Mouse (Mus musculus): ENCODE measurements around the gene Pld2. TPM values are rescaled to one million over a fixed set of nuclear protein-coding genes. Genes with fewer than 3 reads are reported as not detected.
"Not testable (repeated sequence)": the region's sequence is repeated elsewhere in the genome, so short reads cannot be mapped to it uniquely, and the experiment has no call there.

The Pld2 gene
- total RNA-seq, 2 experiments from 2014 or later = 14.5 to 20.7 TPM

- DNase-seq (ENCODE audit: low spot score in 2 of 2); intact Hi-C loops (cut with DNase I): not testable (repeated sequence)
Measured at GRCm38 (mm10) chr11:70523306-70523989, 16.4 kb upstream of the Pld2 start.

GRCm38 (mm10) chr11:70524782-70525181, 15.1 kb upstream of the Pld2 start:
- intact Hi-C loops (cut with DNase I) = no loop called here
- no peak for DNase-seq (ENCODE audit: low spot score in 2 of 2)

GRCm38 (mm10) chr11:70525184-70525678, 14.6 kb upstream of the Pld2 start, which contains the start of gene Psmb6:
Psmb6 (plus strand) TSS chr11:70525367.
- intact Hi-C loops (cut with DNase I) = no loop called here
- DNase-seq (ENCODE audit: low spot score in 2 of 2) = peak; percentile 91 to 93

- no peak for DNase-seq (ENCODE audit: low spot score in 2 of 2)
- intact Hi-C loops (cut with DNase I) = no loop called here
Measured at GRCm38 (mm10) chr11:70525726-70526125, 14.1 kb upstream of the Pld2 start.

GRCm38 (mm10) chr11:70526211-70526610, 13.7 kb upstream of the Pld2 start:
- DNase-seq (ENCODE audit: low spot score in 2 of 2) = no peak
- intact Hi-C loops (cut with DNase I) = no loop called here

GRCm38 (mm10) chr11:70528610-70529009, 11.3 kb upstream of the Pld2 start:
- intact Hi-C loops (cut with DNase I) = no loop called here
- DNase-seq (ENCODE audit: low spot score in 2 of 2) = no peak

GRCm38 (mm10) chr11:70531065-70531464, 8.8 kb upstream of the Pld2 start:
- intact Hi-C loops (cut with DNase I); DNase-seq (ENCODE audit: low spot score in 2 of 2): not testable (repeated sequence)

GRCm38 (mm10) chr11:70532839-70533238, 7.0 kb upstream of the Pld2 start, which contains the start of gene Gm40193:
Gm40193 (minus strand) TSS chr11:70532939.
- intact Hi-C loops (cut with DNase I) = no loop called here
- DNase-seq (ENCODE audit: low spot score in 2 of 2) = no peak

GRCm38 (mm10) chr11:70539423-70539822, 441 bp upstream of the Pld2 start:
- intact Hi-C loops (cut with DNase I) = loop anchor here (5.0 kb wide), 1 partner anchor 68 kb away; no protein-coding TSS in a partner anchor
- no peak for DNase-seq (ENCODE audit: low spot score in 2 of 2)

GRCm38 (mm10) chr11:70540928-70541327, 1.1 kb downstream of the Pld2 start:
- DNase-seq (ENCODE audit: low spot score in 2 of 2) = no peak
- intact Hi-C loops (cut with DNase I) = no loop called here

- no peak for DNase-seq (ENCODE audit: low spot score in 2 of 2)
- intact Hi-C loops (cut with DNase I) = no loop called here
Measured at GRCm38 (mm10) chr11:70541415-70541814, 1.6 kb downstream of the Pld2 start.

GRCm38 (mm10) chr11:70544496-70544895, 4.6 kb downstream of the Pld2 start:
- DNase-seq (ENCODE audit: low spot score in 2 of 2) = no peak
- intact Hi-C loops (cut with DNase I) = no loop called here

GRCm38 (mm10) chr11:70551526-70551925, 11.7 kb downstream of the Pld2 start:
- intact Hi-C loops (cut with DNase I) = no loop called here
- DNase-seq (ENCODE audit: low spot score in 2 of 2) = no peak

GRCm38 (mm10) chr11:70553940-70554339, 14.1 kb downstream of the Pld2 start:
- intact Hi-C loops (cut with DNase I) = no loop called here
- DNase-seq (ENCODE audit: low spot score in 2 of 2) = no peak

- intact Hi-C loops (cut with DNase I) = no loop called here
Measured at GRCm38 (mm10) chr11:70557545-70557944, 17.7 kb downstream of the Pld2 start.

GRCm38 (mm10) chr11:70561937-70562286, 22.0 kb downstream of the Pld2 start:
- intact Hi-C loops (cut with DNase I) = loop anchor here (2.0 to 5.0 kb wide), 2 partner anchors 21 to 35 kb away; no protein-coding TSS in a partner anchor
- no peak for DNase-seq (ENCODE audit: low spot score in 2 of 2)

More at GRCm38 (mm10) chr11:70557545-70557944, 17.7 kb downstream of the Pld2 start:
- DNase-seq (ENCODE audit: low spot score in 2 of 2) = no peak

GRCm38 (mm10) chr11:70562287-70562994, 22.6 kb downstream of the Pld2 start, which contains the start of gene Mink1:
Mink1 (plus strand) TSS chr11:70562881.
- intact Hi-C loops (cut with DNase I) = loop anchor here (2.0 to 5.0 kb wide), 2 partner anchors 20 to 35 kb away; no protein-coding TSS in a partner anchor
- peak; percentile 86 to 91 for DNase-seq (ENCODE audit: low spot score in 2 of 2)

GRCm38 (mm10) chr11:70562995-70563469, 23.2 kb downstream of the Pld2 start:
- intact Hi-C loops (cut with DNase I) = loop anchor here (2.0 to 5.0 kb wide), 2 partner anchors 20 to 34 kb away; no protein-coding TSS in a partner anchor
- no peak for DNase-seq (ENCODE audit: low spot score in 2 of 2)

- peak in 1 of 2 experiments; percentile 46 for DNase-seq (ENCODE audit: low spot score in 2 of 2)
- intact Hi-C loops (cut with DNase I) = loop anchor here (2.0 to 5.0 kb wide), 2 partner anchors 19 to 34 kb away; no protein-coding TSS in a partner anchor
Measured at GRCm38 (mm10) chr11:70563470-70564275, 23.8 kb downstream of the Pld2 start.

Measured in left cerebral cortex, postnatal 36 days (tissue).